Mouse (Mus musculus): ENCODE measurements around the gene Ppwd1.

- TF ChIP-seq CTCF (IDR thresholded peaks at IDR 0.05; ENCODE audit: extremely low read depth, insufficient read length, insufficient replicate concordance, low read depth, low read length) (no peak), POLR2A (IDR thresholded peaks at IDR 0.05; ENCODE audit: low read depth, low read length) (no peak)
Observed at GRCm38 (mm10) chr13:104155686-104156085, 73.0 kb downstream of the Ppwd1 start.
